Mouse (Mus musculus) right cerebral cortex, postnatal 10 days (tissue): ENCODE data around the gene Kndc1.

Experiments
- DNase-seq, 2 experiments: peaks; one replicate each; pipeline ENCODE4 v3.0.0; 2021; ENCODE audit warnings: low spot score in 2 of 2

Kndc1 gene

DNA sequence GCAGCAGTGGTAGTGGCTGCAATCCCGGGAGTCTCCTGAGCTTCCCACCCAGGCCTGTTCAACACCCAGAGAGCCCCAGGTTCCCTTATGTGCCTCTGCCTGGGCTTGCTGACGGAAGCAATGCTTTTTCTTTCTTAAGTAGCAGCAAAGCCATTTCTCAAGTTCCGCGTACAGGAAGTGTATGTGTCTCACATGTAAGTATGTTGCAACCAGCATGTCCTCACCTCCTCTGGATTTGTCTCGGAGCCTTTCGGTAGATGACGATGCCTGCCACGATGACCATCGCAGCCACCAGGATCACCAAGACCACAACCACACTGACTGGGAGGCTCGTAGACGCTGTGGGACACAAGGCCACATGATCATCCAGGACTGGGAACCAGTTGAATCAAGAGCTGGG lies 90.0 kb downstream of the Kndc1 start:
- DNase-seq = no peak

- DNase-seq = no peak
Observed at GRCm38 (mm10) chr7:139988272-139988671, 93.8 kb downstream of the Kndc1 start.

GRCm38 (mm10) chr7:139990864-139991394 lies 96.4 kb downstream of the Kndc1 start:
- no peak for DNase-seq
